Mouse (Mus musculus) adrenal gland (tissue): ENCODE measurements at regions not wholly inside any gene's neighbourhood (a gene's known extent, or its start where the extent isn't known, plus 50 kb on each side); places are given as distances from the start of the nearest gene placed in this dataset.

Experiments
- intact Hi-C: fragments of 180-260 bp; cut with DNase I; formaldehyde crosslinking; loops from one replicate; pipeline ENCODE4 v1.15.1; 2025

DNA sequence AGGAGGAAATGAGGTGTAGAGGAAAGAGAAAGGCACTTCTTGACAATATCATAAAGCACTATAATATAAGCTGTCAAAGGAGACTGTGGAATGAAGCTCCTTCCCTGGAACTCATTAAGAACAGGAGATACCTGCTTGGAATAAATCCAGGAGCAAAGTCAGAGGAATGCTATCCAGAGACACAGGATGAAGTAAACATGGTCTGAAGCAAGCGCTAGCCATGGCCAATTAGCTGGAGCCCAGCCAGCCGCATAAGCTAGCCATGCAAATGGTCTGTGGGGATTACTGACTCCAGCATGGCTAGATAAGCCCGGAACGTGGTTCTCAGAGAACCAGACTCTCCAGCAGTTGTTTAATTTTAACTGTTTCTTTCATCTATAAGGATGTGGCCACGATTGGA, 54.9 kb upstream of the Gpc3 start:
- intact Hi-C loops: no loop called here

DNA sequence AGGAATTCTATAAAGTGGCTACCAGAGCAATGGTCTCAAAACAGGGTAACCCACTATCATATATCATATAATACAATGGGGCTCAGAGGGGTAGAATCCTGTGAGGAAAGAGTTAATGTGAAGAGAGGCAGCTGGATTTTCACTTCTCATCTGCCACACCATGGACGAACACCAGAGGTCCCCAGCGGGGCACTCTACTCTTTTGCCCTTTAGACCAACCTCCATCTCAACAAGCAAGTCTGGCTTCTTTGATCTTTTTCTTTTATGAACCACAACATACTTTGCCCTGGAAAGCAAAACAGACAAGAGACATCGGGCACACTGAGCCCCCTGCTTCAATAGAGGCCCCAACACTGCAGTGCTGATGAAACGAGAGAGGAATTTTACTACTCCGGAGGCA, 65.3 kb upstream of the Gpc3 start:
- intact Hi-C loops: no loop called here

DNA sequence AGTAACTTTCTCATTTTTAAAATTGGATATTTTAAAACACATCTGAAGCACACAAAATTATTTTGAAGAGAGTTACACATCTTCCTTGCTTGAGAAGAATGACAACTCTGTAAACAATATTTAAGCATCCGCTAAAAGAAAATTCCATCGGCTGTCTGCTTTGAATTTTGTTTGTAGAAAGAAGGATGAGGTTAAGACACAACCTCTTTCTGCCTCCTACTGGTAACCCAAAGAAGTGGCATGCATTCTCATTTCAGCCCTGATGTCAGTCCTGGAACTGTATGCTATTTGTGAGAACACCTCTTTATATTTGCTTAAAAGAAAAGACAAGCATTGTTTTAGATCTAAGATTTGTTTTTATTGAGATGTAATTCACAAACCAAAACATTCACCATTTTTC, 80.6 kb upstream of the Gpc3 start:
- intact Hi-C loops: no loop called here

DNA sequence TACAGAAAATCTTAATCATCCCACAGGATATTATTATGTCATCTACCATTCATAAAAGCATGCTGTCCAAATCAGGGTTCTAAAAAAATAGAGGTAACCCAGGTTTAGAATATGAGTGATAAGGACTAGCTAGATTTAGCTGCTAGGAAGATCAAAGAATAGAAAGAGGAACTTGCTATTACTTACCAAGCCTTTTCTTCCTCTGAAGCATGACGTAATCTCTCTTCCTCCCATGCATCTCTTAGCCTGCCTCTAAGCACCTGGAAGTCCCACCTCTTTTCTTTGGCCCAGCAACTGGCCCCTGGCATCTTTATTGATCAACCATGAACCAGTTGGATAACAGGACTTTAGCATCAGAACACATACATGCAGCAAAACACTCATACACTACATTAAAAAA, 85.9 kb upstream of the Gpc3 start:
- intact Hi-C loops: no loop called here

DNA sequence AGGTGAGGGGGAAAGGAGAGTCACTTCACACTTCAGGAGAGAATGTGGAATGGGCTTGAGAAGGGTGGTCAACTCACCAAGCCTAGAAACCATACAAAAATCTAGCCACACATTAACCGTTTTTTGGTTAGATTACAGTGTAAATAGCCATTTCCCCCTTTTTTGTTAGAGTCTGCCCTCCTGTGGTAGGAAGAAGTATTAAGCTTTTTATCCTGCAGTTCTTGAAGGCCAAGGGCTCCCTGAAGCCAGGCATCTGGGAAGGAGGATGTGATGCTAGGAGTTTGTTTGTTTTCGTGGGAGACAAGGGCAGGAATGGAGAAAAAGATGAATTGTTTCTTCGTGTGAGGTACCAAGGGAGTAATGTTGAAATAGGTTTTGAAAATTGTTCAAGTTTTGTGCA, 73.5 kb upstream of the Ccdc160 start:
- intact Hi-C loops: loop anchor here (10.0 kb wide), 1 partner anchor 263 kb away; no protein-coding TSS in a partner anchor

DNA sequence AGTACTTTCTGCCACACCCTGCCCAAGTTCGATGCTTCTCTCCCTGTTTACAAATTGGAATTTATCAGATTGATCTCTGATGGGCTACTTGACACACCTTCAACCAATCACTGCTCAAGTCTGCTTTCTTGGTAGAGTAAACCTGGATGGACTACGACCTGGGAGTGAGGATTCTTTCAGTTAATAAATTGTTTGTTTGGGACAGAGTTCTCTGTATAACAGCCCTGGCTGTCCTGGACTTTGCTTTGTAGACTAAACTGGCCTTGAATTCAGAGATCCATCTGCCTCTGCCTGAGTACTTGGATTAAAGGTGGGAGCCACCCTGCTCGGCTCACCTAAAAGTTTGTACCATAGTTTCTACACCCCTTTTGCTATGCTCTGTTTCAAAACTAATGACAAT, 52.9 kb upstream of the Ccdc160 start:
- intact Hi-C loops: no loop called here
